Mouse (Mus musculus) neural tube, postnatal 0 days (tissue): ENCODE results near the gene Mrpl58. TPM values are rescaled to one million over a fixed set of nuclear protein-coding genes. Genes with fewer than 3 reads are reported as not detected.

ENCODE experiments used
- microRNA-seq: library from miRNA; unstranded; fragments of <30 nt; microRNA quantifications from one replicate; pipeline ENCODE4, GENCODE M21; 2016
- polyA plus RNA-seq: library from polyadenylated mRNA; unstranded; fragments of >200 nt; fragmentation: Nextera tagmentation; extraction: Ambion mirVana; gene quantifications from 2 replicates; pipeline ENCODE4 v1.2.1, GENCODE M21; 2015

The Mrpl58 gene
- polyA plus RNA-seq: 190 and 194 TPM in 2 replicates

GRCm38 (mm10) chr11:115403338-115404124, at the start of gene Mrpl58:
Mrpl58 (plus strand) TSS chr11:115403752.

GRCm38 (mm10) chr11:115367395-115367944, 36.1 kb upstream of the Mrpl58 start, which contains the start of gene Hid1:
Hid1 (minus strand) TSS chr11:115367756.

GRCm38 (mm10) chr11:115381743-115382539, 21.6 kb upstream of the Mrpl58 start, which contains the start of gene Cdr2l:
Cdr2l (plus strand) TSS chr11:115381916.

DNA sequence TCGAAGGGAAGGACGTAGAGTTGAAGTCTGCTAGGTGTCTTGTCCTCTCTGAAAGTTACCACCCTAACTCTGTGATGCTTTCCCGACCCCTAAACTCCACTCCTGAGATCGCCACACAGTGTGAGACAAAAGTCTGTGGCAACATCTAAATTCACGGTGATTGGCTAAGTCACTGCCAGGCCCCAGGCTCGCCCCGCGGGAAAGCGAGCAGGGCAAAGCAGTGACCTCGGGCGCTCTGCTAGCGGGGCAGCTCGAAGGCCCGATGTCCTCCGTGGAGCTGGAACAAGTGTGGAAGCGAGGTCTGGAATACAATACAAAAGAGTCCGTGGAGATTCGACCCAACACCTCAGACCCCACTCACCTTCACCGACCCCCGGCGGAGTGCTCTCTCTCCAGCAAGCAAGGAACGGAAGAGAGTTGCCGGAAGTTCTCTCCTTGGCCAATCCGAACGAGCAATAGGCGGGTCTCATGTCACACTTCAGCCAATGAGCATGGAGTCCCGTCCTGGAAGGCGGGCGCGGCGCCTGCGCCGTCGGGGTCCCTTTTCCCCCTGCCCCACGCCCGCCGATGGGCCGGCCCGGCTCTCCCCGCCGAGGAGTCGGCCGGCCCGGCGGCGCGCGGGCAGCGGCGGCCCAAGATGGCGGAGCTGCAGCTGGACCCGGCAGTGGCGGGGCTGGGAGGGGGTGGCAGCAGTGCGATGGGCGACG, 16.1 kb downstream of the Mrpl58 start, which contains the start of the genes Atp5h and Kctd2:
Atp5h (minus strand) TSS at position 432 of the 707 bp plus-strand sequence.
Kctd2 (plus strand) TSS at position 598 of the 707 bp plus-strand sequence.

GRCm38 (mm10) chr11:115439906-115440595, 36.5 kb downstream of the Mrpl58 start, which contains the start of gene Trim80:
Trim80 (plus strand) TSS chr11:115440545.

Small RNA genes lying within 50 kb of the gene (microRNA-seq; reads per million reads assigned to microRNA genes)
- gene Mir3968: not detected

Other genes with a start within 250 kb of the Mrpl58 start
- gene Slc9a3r1, start 240.4 kb upstream of the Mrpl58 start, polyA plus RNA-seq: 73.8 and 75.1 TPM in 2 replicates
- 12.9 and 13.5 TPM in 2 replicates for gene Tmem104, start 216.3 kb upstream of the Mrpl58 start, polyA plus RNA-seq
- gene Nat9, start 215.9 kb upstream of the Mrpl58 start, polyA plus RNA-seq: 19.9 and 21.8 TPM in 2 replicates
- gene Grin2c, start 136.5 kb upstream of the Mrpl58 start, polyA plus RNA-seq: 0.57 and 0.72 TPM in 2 replicates
- gene Fdxr, start 126.7 kb upstream of the Mrpl58 start, polyA plus RNA-seq: 16.9 and 19.4 TPM in 2 replicates
- 1.9 and 2.4 TPM in 2 replicates for gene Fads6, start 106.1 kb upstream of the Mrpl58 start, polyA plus RNA-seq
- 0.65 and 0.90 TPM in 2 replicates for gene Otop2, start 96.6 kb upstream of the Mrpl58 start, polyA plus RNA-seq
- 0.09 and 0.21 TPM in 2 replicates for gene Ush1g, start 81.7 kb upstream of the Mrpl58 start, polyA plus RNA-seq
- gene Otop3, start 69.0 kb upstream of the Mrpl58 start, polyA plus RNA-seq: 3.0 TPM in 2 replicates
- 60.9 and 66.1 TPM in 2 replicates for gene Hid1, start 36.0 kb upstream of the Mrpl58 start, polyA plus RNA-seq
- gene Cdr2l, start 21.8 kb upstream of the Mrpl58 start, polyA plus RNA-seq: 20.6 and 24.5 TPM in 2 replicates
- 1,130 and 1,223 TPM in 2 replicates for gene Atp5h, start 16.2 kb downstream of the Mrpl58 start, polyA plus RNA-seq
- gene Kctd2, start 16.4 kb downstream of the Mrpl58 start, polyA plus RNA-seq: 28.8 and 29.5 TPM in 2 replicates
- 0.23 and 0.27 TPM in 2 replicates for gene Trim80, start 36.8 kb downstream of the Mrpl58 start, polyA plus RNA-seq
- 0.27 and 0.37 TPM in 2 replicates for gene Slc16a5, start 58.7 kb downstream of the Mrpl58 start, polyA plus RNA-seq
- gene Armc7, start 71.9 kb downstream of the Mrpl58 start, polyA plus RNA-seq: 13.8 and 16.8 TPM in 2 replicates
- gene Nt5c, start 88.1 kb downstream of the Mrpl58 start, polyA plus RNA-seq: 147 and 152 TPM in 2 replicates
- 695 and 744 TPM in 2 replicates for gene Jpt1, start 110.6 kb downstream of the Mrpl58 start, polyA plus RNA-seq
- gene Sumo2, start 132.5 kb downstream of the Mrpl58 start, polyA plus RNA-seq: 816 and 833 TPM in 2 replicates
- gene Nup85, start 160.7 kb downstream of the Mrpl58 start, polyA plus RNA-seq: 63.5 and 76.1 TPM in 2 replicates
- 80.0 and 80.6 TPM in 2 replicates for gene Mrps7, start 200.2 kb downstream of the Mrpl58 start, polyA plus RNA-seq
- gene Gga3, start 200.3 kb downstream of the Mrpl58 start, polyA plus RNA-seq: 22.2 and 26.4 TPM in 2 replicates
- 23.5 and 26.7 TPM in 2 replicates for gene Mif4gd, start 209.2 kb downstream of the Mrpl58 start, polyA plus RNA-seq
- 42.3 and 43.0 TPM in 2 replicates for gene Slc25a19, start 224.5 kb downstream of the Mrpl58 start, polyA plus RNA-seq